Mouse (Mus musculus) neutrophil, adult 59 days (primary cell): ENCODE measurements around the gene En1. TPM values are rescaled to one million over a fixed set of nuclear protein-coding genes. Genes with fewer than 3 reads are reported as not detected.

Experiments used
- total RNA-seq, 2 experiments: library from RNA; stranded (reverse); gene quantifications; 1 replicate in 1 of 2; 2 replicates in 1 of 2; pipeline ENCODE4 v1.2.4; 2023

The En1 gene
- total RNA-seq: not detected

DNA sequence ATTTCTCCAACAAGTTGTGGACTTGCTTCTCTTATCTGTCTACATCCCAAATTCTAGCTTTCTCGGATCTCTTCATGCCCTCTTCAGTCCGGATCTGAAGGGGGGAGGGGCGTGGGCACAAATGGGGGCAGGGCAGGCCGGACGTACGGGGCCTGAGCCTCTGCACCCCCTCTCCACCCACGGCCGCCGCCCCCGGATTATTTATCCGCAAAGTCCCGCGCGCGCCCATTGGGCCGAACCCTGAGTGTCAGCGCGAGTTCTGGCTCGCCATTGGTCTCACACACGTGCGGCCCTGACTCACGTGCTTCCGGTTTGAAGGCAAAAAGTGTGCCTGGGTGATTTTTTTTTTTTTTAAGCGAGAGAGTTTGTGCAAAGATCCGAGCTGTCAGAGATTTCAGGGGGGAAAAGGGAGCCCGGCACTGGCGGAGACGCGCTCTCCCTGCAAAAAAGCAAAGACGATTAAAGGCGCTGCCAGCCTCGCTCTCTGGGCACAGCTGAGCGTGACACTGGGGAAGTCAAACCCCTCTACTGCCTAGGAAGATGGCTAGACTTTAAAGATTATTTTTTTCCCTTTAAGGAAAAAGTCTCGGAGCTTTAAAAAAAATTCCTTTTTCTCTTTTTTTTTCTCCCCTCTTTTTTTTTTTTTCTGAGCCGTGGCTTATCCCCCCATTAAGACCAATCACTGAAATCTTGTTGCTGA lies at the start of gene En1:
Gene En1 (plus strand): TSS at position 388 of the 700 bp plus-strand sequence.

Other genes with a start within 250 kb of the En1 start
- gene Marco, start 97.4 kb upstream of the En1 start, total RNA-seq: not detected